Mouse (Mus musculus) hematopoietic stem cell, adult 5-6 weeks (primary cell): ENCODE measurements at regions not wholly inside any gene's neighbourhood (a gene's known extent, or its start where the extent isn't known, plus 50 kb on each side); places are given as distances from the start of the nearest gene placed in this dataset.

Experiments used
- ATAC-seq, 2 experiments: fragments of 125-278 bp in 1 of 2; replicated peaks in 1 of 2; 2 replicates each; pipeline ENCODE4 v1.8.0; 2016 to 2017; ENCODE audit warnings: inconsistent platforms in 2 of 2, mild to moderate bottlenecking in 2 of 2, moderate number of reproducible peaks in 2 of 2, low read depth in 1 of 2, moderate TSS enrichment in 1 of 2; ENCODE audit not compliant: low FRiP score in 2 of 2, poor library complexity in 2 of 2, severe bottlenecking in 2 of 2, insufficient read depth in 1 of 2, low TSS enrichment in 1 of 2

DNA sequence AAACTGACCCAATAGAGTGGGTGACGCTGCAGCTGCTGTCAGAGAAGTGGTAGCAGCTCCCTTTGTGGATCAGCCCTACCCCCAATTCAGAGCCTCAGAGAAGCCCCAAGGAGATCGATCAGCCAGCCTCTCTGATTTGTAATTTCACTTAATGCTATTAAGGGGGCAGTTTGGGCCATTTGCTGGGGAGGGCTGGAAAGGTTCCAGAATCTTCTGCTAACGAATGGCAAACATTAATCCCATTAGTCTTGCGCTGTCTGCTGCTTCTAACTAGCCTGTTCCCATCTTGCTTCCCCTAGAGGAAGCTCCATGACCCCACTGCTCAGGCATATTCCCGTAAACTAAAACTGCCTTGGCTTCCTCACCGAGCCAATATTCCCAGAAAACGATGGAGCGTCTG lies 59.9 kb upstream of the Lrrn2 start:
- ATAC-seq: no peak

DNA sequence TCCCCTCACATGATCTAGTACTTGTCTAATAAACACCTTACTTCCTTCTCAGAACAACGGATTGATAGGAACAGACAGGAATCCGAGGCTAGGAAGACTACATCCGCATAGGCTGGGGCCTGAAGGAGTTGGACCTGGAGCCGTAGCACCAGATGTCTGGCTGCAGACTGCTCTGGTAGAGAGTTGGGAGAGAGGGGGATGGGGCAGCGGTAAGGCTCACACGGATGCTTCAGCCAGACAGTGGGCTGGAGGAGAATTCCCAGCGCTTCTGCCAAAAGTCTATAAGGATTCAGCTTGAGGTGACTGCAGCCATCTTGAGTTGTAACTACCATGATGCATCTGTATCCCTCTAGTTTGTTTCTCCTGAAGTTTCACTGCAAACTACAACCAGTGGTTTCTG lies 61.8 kb upstream of the Lrrn2 start:
- no peak for ATAC-seq

DNA sequence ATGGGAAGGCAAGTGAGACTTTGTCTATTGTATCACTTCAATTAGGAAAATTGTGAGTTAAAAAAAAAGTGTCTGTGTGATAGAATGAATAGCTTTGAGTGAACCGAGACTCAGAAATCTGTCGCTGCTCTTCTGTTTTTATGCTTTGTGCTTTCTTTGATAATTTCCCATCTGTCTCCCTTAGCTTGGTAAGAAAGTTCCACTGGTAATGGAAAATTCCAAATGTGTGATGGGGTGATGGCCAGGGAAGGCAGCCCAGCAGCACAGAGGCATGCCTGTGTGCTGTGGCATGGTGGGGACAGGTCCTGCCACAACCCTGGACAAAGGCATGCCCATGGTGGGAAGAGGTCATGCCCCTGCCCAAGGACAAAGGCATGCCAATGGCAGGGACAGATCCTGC lies 62.7 kb upstream of the Lrrn2 start:
- no peak for ATAC-seq

DNA sequence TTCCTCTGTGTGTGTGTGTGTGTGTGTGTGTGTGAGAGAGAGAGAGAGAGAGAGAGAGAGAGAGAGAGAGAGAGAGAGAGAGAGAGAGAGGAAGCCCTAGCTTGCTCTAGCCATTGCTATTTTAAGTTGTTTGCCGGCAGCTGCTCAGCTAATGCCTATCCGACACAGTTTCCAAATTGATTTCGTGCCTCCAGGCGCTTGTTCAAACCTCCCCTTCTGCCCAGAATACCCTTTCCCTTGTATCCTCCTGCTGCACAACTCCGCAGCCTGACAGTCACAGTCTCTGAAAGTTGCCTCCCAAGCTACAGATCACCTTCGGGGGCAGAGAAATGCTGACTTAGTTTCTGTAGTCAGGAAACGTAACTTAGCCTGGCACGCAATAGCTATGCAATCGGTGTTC lies 63.9 kb upstream of the Nfasc start:
- ATAC-seq: no peak

DNA sequence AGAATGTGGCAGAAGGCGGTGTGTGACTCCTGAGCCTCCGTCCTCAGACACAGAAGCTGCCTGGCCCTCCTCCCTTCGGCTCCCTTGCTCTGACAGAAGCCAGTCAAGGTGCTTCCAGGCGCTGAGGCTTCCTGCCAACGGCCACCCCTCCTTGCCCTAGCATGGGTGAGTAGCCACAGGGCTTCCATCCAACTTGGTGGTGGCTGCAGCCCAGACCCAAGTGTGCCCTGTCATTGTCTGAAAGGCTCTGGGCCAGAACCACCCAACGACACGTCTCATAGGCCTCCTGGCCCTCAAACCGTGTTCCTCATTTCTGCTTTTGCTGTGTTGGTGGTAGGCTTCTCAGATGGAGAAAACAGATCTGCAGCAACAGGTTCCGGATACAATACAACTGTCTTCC lies 62.2 kb upstream of the Nfasc start:
- ATAC-seq: peak; percentile 82 to 93

DNA sequence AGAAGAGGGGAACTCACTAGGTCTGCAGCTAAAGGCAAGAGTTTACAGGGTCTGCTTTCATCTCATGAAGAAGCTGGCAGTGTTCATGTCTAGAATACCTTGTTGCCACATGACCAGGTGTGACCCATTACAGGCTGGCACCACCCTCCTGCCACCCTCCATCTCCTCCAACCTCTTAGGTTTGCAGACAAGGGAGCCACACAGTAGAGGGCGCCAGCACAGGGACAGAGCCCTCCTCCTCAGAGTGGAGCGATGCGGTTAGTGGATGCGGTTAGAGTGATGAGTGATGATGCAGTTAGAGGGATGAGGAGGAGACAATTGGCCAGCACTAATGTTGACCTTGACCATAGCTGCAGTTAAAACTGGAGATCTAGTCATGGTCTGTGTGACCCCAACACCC lies 60.8 kb upstream of the Nfasc start:
- ATAC-seq: no peak

DNA sequence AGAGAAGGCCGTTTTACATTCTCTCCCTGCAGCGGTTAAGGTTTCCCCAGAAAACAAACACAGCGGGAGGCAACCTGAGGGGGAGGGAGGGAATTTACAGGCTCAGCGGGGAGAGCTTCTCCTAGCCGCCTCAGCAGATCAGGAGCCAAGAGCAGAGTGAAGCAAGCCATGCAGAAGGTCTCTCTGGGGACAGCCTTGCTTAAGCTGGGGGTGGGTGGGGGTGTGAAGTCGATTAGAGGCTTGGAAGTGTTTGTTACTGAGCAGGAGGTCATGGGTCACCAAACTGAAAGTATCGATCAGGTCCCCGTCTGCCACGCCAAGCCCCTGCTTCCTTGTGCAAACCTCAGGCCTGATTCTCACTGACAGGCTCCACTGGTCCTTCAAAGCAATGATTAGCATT lies 58.7 kb upstream of the Nfasc start:
- no peak for ATAC-seq

DNA sequence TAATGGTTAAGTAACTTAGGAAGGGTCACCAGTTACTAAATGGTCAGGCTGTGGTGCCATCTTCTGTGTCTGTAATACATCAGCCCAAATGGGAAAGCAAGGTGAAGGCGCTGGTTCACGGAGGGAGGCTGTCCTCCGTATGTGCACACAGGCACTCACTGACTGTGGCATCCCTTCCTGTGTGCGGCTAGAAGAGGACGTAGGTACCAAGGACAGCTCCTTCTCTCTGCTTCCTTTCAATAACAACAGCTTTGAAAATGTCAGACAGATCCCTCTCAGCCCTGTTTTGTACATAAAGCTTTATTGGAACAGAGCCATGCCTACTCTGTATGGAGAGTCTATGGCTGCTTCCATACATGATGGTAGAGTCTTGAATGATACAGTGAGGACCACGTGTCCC lies 57.7 kb upstream of the Nfasc start:
- ATAC-seq: 0 out of 4 replicates have a peak, but pooled peaks of 1 of the 2 experiments have one; percentile 25

DNA sequence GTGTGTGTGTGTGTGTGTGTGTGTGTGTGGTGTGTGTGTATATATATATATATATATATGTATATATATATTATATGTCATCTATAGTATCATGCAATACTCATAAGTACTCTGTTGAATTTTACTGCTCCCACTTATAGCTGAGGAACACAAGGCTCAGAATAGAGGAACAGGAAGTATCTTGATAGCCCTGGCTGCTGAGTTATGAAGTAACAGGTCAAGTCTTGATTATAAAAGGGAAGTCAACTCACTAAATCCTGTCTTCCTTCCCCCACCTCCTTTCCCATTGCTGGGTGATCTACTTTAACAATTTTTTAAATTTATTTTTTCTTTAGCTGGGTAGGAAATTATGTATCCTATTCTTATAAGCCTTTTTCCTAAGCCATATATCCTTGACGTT lies 52.9 kb upstream of the Nfasc start:
- peak; percentile 44 to 61; a peak in 3 of 4 replicates for ATAC-seq
